Mouse (Mus musculus): ENCODE data around the gene Rabl6. TPM values are rescaled to one million over a fixed set of nuclear protein-coding genes. Genes with fewer than 3 reads are reported as not detected.

The Rabl6 gene
- 56.5 and 61.3 TPM in 2 replicates for polyA plus RNA-seq (2015; fragmentation: Nextera tagmentation; extraction: Ambion mirVana)

GRCm38 (mm10) chr2:25607761-25608622, at the start of gene Rabl6:
Rabl6 (minus strand) TSS chr2:25608521.

GRCm38 (mm10) chr2:25657652-25658051, 49.3 kb upstream of the Rabl6 start, which contains the start of gene Lcn5:
Lcn5 (plus strand) TSS chr2:25657952.

GRCm38 (mm10) chr2:25652902-25653301, 44.6 kb upstream of the Rabl6 start, which contains the start of gene Lcn8:
Lcn8 (plus strand) TSS chr2:25653120.

GRCm38 (mm10) chr2:25627811-25628210, 19.5 kb upstream of the Rabl6 start, which contains the start of gene Fcna:
Fcna (minus strand) TSS chr2:25628030.

GRCm38 (mm10) chr2:25621229-25622200, 13.2 kb upstream of the Rabl6 start, which contains the start of gene Tmem141:
Tmem141 (minus strand) TSS chr2:25622005.

GRCm38 (mm10) chr2:25617578-25617977, 9.3 kb upstream of the Rabl6 start, which contains the start of gene Ccdc183:
Ccdc183 (minus strand) TSS chr2:25617678.

GRCm38 (mm10) chr2:25581294-25581864, 26.9 kb downstream of the Rabl6 start, which contains the start of gene Ajm1:
Ajm1 (minus strand) TSS chr2:25581757.

GRCm38 (mm10) chr2:25574579-25575431, 33.5 kb downstream of the Rabl6 start, which contains the start of the genes Mamdc4 and Phpt1:
Mamdc4 (minus strand) TSS chr2:25574845.
Phpt1 (minus strand) TSS chr2:25575224.

GRCm38 (mm10) chr2:25557221-25557963, 50.9 kb downstream of the Rabl6 start, which contains the start of gene Edf1:
Edf1 (plus strand) TSS chr2:25557847.

GRCm38 (mm10) chr2:25546811-25547491, 61.4 kb downstream of the Rabl6 start, which contains the start of gene Traf2:
Traf2 (minus strand) TSS chr2:25546940.

Other genes with a start within 250 kb of the Rabl6 start
- 19.7 and 22.7 TPM in 2 replicates for gene Uap1l1, start 242.8 kb downstream of the Rabl6 start, polyA plus RNA-seq (2015; fragmentation: Nextera tagmentation; extraction: Ambion mirVana)
- 16.8 and 18.2 TPM in 2 replicates for gene Sapcd2, start 236.2 kb downstream of the Rabl6 start, polyA plus RNA-seq (2015; fragmentation: Nextera tagmentation; extraction: Ambion mirVana)
- 15.6 and 17.4 TPM in 2 replicates for gene Entpd2, start 212.6 kb downstream of the Rabl6 start, polyA plus RNA-seq (2015; fragmentation: Nextera tagmentation; extraction: Ambion mirVana)
- gene Npdc1, start 209.2 kb downstream of the Rabl6 start, polyA plus RNA-seq (2015; fragmentation: Nextera tagmentation; extraction: Ambion mirVana) = 405 and 457 TPM in 2 replicates
- 0.30 and 0.41 TPM in 2 replicates for gene Fut7, start 185.3 kb downstream of the Rabl6 start, polyA plus RNA-seq (2015; fragmentation: Nextera tagmentation; extraction: Ambion mirVana)
- 11.5 and 17.0 TPM in 2 replicates for gene Abca2, start 179.8 kb downstream of the Rabl6 start, polyA plus RNA-seq (2015; fragmentation: Nextera tagmentation; extraction: Ambion mirVana)
- gene Clic3, start 151.7 kb downstream of the Rabl6 start, polyA plus RNA-seq (2015; fragmentation: Nextera tagmentation; extraction: Ambion mirVana) = 1.3 and 1.8 TPM in 2 replicates
- 131 and 140 TPM in 2 replicates for gene Paxx, start 147.4 kb downstream of the Rabl6 start, polyA plus RNA-seq (2015; fragmentation: Nextera tagmentation; extraction: Ambion mirVana)
- 1,109 and 2,669 TPM in 2 replicates for gene Ptgds, start 138.5 kb downstream of the Rabl6 start, polyA plus RNA-seq (2015; fragmentation: Nextera tagmentation; extraction: Ambion mirVana)
- not detected in 2 replicates for gene Lcn12, start 114.6 kb downstream of the Rabl6 start, polyA plus RNA-seq (2015; fragmentation: Nextera tagmentation; extraction: Ambion mirVana)
- gene Fbxw5, start 107.8 kb downstream of the Rabl6 start, polyA plus RNA-seq (2015; fragmentation: Nextera tagmentation; extraction: Ambion mirVana) = 103 and 115 TPM in 2 replicates
- gene C8g, start 106.8 kb downstream of the Rabl6 start, polyA plus RNA-seq (2015; fragmentation: Nextera tagmentation; extraction: Ambion mirVana) = 6.2 TPM in 2 replicates
- 11.9 and 12.1 TPM in 2 replicates for gene Traf2, start 61.6 kb downstream of the Rabl6 start, polyA plus RNA-seq (2015; fragmentation: Nextera tagmentation; extraction: Ambion mirVana)
- 403 and 421 TPM in 2 replicates for gene Edf1, start 50.7 kb downstream of the Rabl6 start, polyA plus RNA-seq (2015; fragmentation: Nextera tagmentation; extraction: Ambion mirVana)
- gene Mamdc4, start 33.7 kb downstream of the Rabl6 start, polyA plus RNA-seq (2015; fragmentation: Nextera tagmentation; extraction: Ambion mirVana) = 1.0 and 3.1 TPM in 2 replicates
- gene Phpt1, start 33.3 kb downstream of the Rabl6 start, polyA plus RNA-seq (2015; fragmentation: Nextera tagmentation; extraction: Ambion mirVana) = 251 and 258 TPM in 2 replicates
- 20.4 and 21.5 TPM in 2 replicates for gene Ajm1, start 26.8 kb downstream of the Rabl6 start, polyA plus RNA-seq (2015; fragmentation: Nextera tagmentation; extraction: Ambion mirVana)
- 0.45 and 0.50 TPM in 2 replicates for gene Ccdc183, start 9.2 kb upstream of the Rabl6 start, polyA plus RNA-seq (2015; fragmentation: Nextera tagmentation; extraction: Ambion mirVana)
- gene Tmem141, start 13.5 kb upstream of the Rabl6 start, polyA plus RNA-seq (2015; fragmentation: Nextera tagmentation; extraction: Ambion mirVana) = 63.4 and 65.7 TPM in 2 replicates
- 13.4 and 13.6 TPM in 2 replicates for gene Fcna, start 19.5 kb upstream of the Rabl6 start, polyA plus RNA-seq (2015; fragmentation: Nextera tagmentation; extraction: Ambion mirVana)
- gene Lcn8, start 44.6 kb upstream of the Rabl6 start, polyA plus RNA-seq (2015; fragmentation: Nextera tagmentation; extraction: Ambion mirVana) = not detected in 2 replicates
- not detected in 2 replicates for gene Lcn5, start 49.4 kb upstream of the Rabl6 start, polyA plus RNA-seq (2015; fragmentation: Nextera tagmentation; extraction: Ambion mirVana)
- gene Lcn6, start 68.3 kb upstream of the Rabl6 start, polyA plus RNA-seq (2015; fragmentation: Nextera tagmentation; extraction: Ambion mirVana) = not detected in 2 replicates
- not detected in 2 replicates for gene Lcn10, start 74.2 kb upstream of the Rabl6 start, polyA plus RNA-seq (2015; fragmentation: Nextera tagmentation; extraction: Ambion mirVana)
- gene Obp2a, start 91.5 kb upstream of the Rabl6 start, polyA plus RNA-seq (2015; fragmentation: Nextera tagmentation; extraction: Ambion mirVana) = not detected in 2 replicates
- 259 and 263 TPM in 2 replicates for gene Bmyc, start 98.2 kb upstream of the Rabl6 start, polyA plus RNA-seq (2015; fragmentation: Nextera tagmentation; extraction: Ambion mirVana)
- not detected in 2 replicates for gene Obp2b, start 128.5 kb upstream of the Rabl6 start, polyA plus RNA-seq (2015; fragmentation: Nextera tagmentation; extraction: Ambion mirVana)
- not detected in 2 replicates for gene Lcn3, start 157.0 kb upstream of the Rabl6 start, polyA plus RNA-seq (2015; fragmentation: Nextera tagmentation; extraction: Ambion mirVana)
- not detected in 2 replicates for gene Lcn11, start 168.5 kb upstream of the Rabl6 start, polyA plus RNA-seq (2015; fragmentation: Nextera tagmentation; extraction: Ambion mirVana)
- gene Gm13539, start 173.7 kb upstream of the Rabl6 start, polyA plus RNA-seq (2015; fragmentation: Nextera tagmentation; extraction: Ambion mirVana) = not detected in 2 replicates
- not detected in 2 replicates for gene Glt6d1, start 207.3 kb upstream of the Rabl6 start, polyA plus RNA-seq (2015; fragmentation: Nextera tagmentation; extraction: Ambion mirVana)
- gene Lcn9, start 214.6 kb upstream of the Rabl6 start, polyA plus RNA-seq (2015; fragmentation: Nextera tagmentation; extraction: Ambion mirVana) = not detected in 2 replicates
- not detected in 2 replicates for gene Sohlh1, start 238.7 kb upstream of the Rabl6 start, polyA plus RNA-seq (2015; fragmentation: Nextera tagmentation; extraction: Ambion mirVana)

All from neural tube, postnatal 0 days (tissue).